Mouse (Mus musculus) kidney, adult 8-10 months (tissue): ENCODE results near the gene Clca4a.
"Not testable (repeated sequence)": the region's sequence is repeated elsewhere in the genome, so short reads cannot be mapped to it uniquely, and the experiment has no call there.

Experiments used
- DNase-seq, 2 experiments: peaks; one replicate each; pipeline ENCODE4 v3.0.0; 2022

Gene Clca4a

DNA sequence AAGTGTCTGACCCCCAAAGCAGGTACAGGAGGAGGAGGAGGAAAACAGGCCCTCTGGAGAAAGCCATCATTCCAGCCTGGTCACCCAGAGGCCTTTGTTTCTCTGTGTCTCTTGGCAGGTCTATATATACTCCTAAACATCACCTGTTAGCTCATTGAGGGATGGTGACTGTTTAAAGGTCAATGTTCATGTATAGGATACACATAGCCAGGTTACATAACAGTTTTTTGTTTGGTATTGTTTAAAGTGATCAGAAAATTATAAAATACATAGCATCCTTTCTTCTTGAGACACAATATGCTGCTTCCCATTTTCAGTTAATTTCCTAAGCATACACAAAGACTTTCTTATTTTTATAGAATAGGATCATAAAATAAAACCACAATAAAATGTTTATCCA lies at the start of gene Clca4a:
Clca4a (minus strand) TSS at position 101 of the 400 bp plus-strand sequence.
- DNase-seq = no peak

DNA sequence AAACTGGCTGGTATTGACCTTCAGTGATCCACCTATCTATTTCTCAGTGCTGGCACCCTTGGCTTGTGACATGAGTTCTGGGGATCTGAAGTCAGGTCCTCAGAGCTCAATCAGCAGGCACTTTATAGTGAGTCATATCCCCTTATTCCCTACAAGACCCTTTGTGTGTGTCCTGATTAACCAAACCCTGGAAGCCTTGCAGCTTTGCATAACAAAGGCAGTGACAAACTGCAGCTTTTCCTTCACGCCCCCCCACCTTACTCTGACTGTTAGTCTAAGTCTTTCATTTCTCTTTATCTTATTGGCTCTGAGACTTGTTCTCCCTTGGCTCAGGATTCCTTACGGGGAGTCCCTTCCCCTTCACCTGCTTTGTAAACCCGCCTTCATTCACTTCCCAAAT lies 43.0 kb upstream of the Clca4a start:
- DNase-seq = no peak

DNA sequence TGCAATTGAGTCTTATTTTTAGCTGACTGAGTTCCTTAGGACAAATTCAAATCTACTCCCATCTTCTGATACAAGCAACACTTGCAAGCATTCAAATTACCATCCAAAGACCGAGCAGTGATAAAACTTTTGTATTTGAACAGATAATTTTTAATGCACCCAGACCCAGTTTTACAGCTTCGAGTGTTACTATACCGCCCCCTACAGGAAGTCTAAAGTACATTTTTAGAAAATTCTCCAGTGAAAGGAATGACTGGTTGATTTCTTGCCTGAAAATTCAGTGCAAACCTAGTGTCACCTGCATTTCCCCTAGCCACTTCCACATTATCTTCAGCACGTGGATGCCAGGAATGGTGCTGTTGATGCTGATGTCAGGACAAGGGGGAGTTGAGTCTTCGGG lies 29.6 kb upstream of the Clca4a start:
- DNase-seq = no peak

DNA sequence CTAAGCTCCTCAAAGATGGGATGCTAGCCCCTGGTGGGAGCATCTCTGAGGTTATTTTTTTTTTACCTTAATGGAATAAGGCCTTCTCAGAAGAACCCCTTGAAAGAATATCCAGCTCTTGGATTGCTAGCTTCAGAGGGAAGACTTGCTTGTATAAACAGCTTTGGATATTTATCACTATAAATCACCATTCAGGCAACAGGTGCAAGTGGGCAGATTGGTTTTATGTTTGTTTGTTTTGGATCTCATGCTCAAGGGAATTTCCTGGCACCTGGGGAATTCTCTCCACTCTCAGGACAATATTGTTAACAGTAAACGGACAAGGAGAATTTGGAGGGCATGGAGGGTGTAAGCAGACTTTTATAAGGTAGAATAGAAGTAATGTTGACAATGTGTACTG lies 26.1 kb upstream of the Clca4a start:
- DNase-seq = no peak

DNA sequence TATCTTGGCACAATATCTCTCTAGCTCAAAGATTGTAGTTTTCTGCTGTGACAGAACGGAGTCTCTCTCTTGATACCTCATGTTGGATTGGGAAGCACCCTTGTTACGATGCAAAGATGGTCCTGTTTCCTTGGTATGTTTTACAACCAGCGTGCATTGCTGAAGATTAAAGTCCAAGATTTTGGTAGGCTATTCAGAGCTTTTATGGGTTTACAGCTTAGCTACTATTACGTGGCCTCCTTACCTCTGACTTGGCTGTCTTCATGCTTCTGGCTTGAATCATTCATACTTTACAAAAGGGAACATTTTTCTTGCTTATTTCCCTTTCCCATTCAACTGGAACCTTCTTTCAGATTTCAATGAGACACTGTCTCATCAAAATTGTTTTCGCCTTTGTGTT lies 18.2 kb upstream of the Clca4a start:
- no peak for DNase-seq

DNA sequence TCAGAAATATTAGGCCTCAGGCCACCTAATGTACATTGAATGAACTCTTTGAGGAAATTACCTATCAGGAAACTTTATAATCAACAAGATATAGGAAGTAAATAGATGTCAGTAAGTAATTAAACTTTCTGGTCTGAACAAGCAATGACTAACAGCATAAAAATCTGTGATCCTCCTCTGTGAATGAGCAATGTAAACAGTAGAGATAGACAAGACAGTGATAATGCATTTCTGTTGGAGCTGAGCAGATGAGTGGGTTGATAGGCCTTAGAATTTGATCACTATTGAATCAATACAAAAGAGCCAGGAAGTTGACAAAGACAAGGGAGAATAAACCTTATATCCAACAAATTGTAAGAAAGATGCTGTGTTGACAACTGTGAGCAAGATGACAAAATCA lies 17.8 kb upstream of the Clca4a start:
- DNase-seq = no peak

DNA sequence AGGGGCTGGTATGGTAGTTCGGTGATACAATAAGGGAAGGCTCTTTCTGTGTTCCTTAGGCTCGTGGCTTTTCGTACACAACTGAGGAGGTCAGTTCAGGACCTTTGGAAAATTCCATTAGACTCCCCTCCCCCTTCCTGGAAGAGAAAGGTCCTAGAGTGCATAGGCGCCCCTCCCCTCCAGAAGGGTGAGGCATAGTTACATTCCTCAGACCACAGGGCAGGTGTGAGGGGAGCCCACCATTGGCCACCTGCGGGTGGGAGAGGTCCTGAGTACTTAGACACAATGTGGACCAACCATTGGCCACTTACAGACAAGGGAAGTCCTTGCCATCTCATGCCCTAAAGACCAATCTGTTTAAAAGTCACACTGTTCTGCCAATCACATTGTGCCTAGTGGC lies 11.0 kb upstream of the Clca4a start:
- no peak for DNase-seq

DNA sequence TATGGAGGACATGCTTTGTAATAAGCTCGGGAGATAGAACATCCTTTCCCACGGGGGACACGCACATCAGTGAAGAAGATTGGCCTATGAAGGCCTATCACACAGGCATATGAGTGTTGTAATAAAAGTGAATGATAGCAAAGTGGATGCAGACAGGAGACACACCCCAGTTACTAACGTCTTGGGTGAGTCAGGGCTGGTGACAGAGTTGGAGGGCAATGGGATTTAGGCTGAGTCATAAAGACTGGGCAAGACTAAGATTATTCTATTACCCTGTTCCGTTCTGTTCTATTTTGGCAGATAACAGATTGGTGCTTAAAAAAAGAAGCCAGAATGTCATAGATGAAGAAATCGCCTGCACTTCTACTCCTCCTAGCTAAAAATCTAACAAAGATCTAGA lies 5.7 kb upstream of the Clca4a start:
- no peak for DNase-seq

DNA sequence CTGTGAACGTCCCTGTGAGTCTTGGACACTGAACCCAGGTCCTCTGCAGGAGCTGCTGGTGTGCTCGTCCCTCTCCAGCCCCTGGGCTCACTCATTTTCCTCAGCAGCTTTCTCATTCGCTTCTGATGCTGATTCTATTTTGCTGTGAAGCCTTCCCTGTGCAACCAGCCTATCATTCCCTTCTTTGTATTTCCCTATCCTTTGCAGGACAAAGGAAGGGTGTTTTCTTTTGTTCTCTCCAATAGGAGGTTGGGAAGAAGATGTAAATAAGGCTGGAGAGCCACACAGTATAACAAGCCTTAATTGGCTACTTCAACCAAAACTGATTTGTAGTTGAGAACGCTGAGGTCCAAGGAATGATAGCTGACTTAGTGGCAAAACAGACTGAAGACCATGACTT lies 2.8 kb upstream of the Clca4a start:
- no peak for DNase-seq

DNA sequence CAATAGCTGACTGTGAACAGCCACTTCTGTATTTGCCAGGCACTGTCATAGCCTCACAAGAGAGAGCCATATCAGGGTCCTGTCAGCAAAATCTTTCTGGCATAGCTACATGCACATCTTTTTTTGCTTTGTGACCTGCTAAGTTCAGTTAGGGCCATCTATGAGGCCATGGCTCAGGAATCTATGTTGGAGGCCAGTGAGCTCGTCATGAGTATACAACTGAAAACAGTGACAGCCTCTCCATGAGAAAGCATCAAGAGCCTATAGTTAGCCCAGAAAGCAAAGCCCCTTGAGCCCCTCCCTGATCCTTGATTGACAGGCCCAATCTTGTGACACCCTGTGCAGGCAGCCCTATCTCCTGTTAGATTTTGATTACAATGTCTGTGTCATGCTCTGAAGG lies 1.2 kb upstream of the Clca4a start:
- DNase-seq = no peak

DNA sequence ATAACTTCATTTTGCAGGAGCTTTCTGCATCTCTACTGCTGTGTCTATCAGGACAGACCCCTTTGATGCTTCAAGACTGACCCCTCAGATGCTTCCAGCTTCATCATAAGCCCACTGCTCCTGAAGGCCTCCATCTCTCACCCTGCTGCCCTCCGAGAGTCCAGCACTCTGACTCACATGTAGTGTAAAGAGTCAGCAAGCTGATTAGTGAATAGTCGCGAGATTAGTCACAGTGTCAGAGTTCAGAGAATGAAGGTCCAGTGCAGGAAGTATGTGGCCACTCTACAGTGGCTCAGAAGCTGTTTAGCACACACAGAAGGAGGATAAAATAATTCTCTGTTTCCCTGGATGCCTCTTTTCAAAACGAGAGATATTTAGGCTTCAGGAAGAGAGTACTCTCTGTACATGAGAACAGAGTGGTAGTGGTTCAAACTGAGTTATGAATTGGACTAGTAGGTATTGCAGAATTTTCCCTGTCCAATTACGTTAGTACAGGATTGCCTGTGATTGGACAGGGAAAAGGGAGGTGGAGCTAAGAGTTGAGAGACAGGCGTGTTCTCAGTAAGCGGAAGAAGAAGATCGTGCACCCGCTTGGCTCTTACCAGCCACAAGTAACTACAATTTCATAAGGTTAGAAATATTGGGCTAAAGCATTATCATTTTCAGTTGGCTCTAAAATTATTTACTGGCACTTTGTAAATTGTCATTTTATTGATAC lies 3.1 kb downstream of the Clca4a start:
- no peak for DNase-seq

DNA sequence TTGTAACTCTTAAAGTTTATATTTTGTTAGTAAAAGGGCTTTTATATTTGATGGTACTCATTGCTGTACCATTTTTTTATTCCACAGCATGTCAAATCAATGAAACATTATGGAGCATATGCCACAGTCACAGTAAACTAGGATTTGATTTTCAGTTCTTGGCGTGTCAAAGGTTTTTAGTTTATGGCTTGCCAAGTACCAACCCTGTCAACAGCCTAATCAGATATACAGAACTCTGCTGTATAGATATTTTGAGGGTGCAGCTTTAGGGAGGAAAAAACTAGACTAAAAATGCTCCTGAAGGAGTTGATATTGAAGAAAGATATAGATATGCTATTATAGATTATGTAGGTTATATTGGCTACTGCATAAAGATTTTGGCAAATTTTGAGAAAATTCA lies 5.1 kb downstream of the Clca4a start:
- no peak for DNase-seq

DNA sequence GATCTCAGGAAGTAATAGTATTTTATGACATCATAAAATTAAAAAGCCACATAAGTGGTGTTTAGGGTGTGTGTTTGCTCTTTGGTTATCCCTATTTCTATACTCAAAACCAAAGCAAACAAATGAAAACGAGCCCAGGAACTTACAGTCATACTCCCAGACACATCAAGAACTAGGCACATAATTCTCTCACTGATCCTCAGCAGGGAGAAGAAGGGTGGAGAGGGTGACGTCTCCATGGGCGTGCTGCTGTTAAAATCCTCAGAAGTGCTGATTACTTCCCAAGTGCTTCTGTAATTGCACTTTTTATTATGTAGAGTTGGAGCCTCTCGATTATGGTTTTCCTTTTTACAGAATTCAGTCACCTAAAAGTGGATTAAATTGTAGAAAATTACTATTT lies 8.8 kb downstream of the Clca4a start:
- DNase-seq = no peak

DNA sequence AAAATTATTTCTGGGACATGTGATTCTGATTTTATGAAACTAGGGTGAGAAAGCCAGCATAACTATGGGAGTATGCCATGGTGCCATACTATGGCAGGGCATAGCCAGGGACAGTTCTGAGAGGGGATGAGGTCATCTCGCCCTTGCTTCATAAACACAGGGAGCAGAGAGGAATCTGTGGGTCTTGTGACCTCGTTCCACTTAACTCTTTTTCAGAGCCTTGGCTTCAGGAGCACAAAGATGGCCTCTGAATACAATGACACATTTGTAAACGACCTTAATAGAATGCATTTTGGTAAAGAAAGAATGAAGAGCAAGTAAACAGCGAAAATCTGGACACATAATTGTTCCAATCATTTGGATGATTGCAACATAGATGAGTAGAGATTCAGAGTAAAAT lies 24.0 kb downstream of the Clca4a start:
- no peak for DNase-seq

DNA sequence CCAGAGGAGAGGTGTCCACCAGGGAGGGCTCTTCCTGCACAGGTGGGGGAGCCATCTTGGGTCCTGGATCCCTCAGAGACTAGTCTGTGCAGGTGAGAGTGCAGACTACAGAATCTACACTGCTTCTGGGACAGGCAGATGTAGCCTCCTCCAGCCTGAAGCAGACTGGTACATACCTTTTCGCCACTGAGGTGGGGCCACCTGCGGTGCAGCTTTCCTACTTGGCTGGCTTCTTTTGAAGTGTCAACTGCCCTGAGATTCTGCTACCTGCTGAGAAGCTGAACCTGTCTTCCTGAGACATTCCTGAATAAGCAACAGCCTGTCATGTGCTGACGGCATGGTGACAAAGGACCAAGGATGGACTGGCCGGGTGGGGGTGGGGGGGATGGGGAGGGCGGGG lies 27.5 kb downstream of the Clca4a start:
- not testable (repeated sequence) for DNase-seq

DNA sequence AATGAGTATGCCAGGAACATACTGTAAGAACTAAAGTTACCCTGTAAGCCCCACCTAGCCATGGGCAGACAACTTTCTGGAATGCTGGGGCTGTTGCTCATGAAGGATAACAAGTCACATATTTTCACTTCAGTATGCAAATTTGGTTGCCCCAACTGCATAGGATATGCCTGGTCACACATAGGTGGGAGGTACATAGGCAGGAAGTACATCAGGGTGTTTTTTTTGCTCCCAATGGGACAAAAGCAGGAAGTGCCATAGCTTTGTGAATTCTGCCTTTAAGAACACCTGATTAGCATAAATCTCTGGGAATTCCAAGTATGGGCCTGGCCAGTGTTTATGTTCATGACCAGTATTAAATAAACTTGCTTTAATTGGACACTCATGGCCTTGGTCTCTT lies 41.2 kb downstream of the Clca4a start:
- not testable (repeated sequence) for DNase-seq

DNA sequence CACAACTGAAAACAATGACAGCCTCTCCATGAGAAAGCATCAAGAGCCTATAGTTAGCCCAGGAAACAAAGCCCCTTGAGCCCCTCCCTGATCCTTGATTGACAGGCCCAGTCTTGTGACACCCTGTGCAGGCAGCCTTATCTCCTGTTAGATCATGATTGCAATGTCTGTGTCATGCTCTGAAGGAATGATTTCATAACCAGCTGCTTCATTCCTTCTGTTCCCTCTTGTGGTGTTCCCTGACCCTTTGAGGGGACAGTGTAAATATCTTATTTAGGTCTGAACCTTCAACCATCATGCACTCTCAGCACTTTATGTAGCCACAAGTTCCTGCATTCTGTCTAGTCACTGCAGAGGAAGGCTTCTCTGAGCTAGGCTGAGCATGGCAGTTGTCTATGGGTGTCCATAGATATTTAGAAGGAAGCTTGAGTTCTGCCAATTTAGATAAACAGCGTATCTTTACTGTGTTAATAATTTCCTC lies 41.8 kb downstream of the Clca4a start:
- DNase-seq = no peak

DNA sequence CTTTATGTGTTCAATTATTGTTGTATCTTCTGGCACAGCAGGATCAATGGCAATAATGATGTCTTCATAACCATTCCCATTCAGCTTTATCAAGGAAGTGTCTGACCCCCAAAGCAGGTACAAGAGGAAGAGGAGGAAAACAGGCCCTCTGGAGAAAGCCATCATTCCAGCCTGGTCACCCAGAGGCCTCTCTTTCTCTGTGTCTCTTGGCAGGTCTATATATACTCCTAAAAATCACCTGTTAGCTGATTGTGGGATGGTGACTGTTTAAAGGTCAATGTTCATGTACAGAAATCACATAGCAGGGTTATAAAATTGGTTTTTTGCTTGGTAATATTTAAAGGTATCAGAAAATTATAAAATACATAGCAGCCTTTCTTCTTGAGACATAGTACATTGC lies 42.5 kb downstream of the Clca4a start, which contains the start of gene Clca4b:
Clca4b (minus strand) TSS at position 195 of the 400 bp plus-strand sequence.
- no peak for DNase-seq

DNA sequence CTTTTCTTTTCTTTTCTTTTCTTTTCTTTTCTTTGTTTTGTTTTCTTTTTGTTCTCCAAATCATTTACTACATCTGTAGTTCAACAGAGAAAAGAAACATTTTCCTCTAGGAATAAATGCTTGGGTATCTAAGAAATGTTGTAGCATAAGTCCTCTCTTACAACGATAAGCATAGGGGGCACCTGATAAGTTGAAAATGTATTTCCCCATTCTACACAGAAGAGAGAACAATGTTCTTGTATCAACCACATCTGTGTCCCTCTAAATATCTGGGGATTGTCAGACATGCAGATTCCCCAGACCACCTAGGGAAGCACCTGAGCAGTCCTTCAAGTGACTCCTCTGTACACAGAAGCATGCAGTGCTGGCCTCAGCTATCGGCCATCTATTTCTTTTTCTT lies 60.8 kb downstream of the Clca4a start:
- no peak for DNase-seq
